Mouse (Mus musculus): ENCODE data around the gene Specc1. TPM values are rescaled to one million over a fixed set of nuclear protein-coding genes. Genes with fewer than 3 reads are reported as not detected.

Gene Specc1
- polyA plus RNA-seq, 1 experiment from 2014 or later: 9.2 TPM

DNA sequence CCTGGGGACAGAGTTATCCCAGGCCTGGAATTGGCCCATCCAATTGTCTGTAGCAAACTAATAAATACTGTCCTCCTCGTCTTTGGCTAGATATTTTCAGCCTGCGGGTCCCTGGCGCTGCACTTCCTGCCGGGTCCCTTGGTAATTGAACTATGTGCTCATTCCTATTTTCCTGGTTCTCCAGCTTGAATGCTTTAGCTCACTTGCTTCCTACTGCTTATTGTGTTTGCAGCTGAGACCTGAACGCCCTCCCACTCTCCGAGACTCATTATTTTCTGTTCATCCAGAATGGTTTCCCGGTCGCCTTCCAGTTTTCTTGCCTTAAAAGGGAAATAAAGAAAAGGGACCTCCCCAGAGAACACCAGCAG is 67.7 kb downstream of the Specc1 start:
- no peak overlapping the region for H3K4me3 ChIP-seq (ENCODE audit: low read depth, low read length)
- no peak overlapping the region for H3K27ac ChIP-seq (ENCODE audit: low read depth, low read length)
- H3K4me2 ChIP-seq (ENCODE audit: low read length): peak overlapping the region; percentile 11; the same call in 1 of the 2 replicates
- H3K36me3 ChIP-seq (ENCODE audit: control insufficient read depth, insufficient read depth, low read length): no peaks in the 10 kb centered on the region
- H3K4me1 ChIP-seq (ENCODE audit: control insufficient read depth, insufficient read depth, low read length): peaks cover 20% of the 10 kb centered on the region; the same call in 1 of the 2 replicates
- no peaks in the 10 kb centered on the region for H3K27me3 ChIP-seq (replicated peaks; ENCODE audit: control insufficient read depth, insufficient read depth, low read length)
- 8% methylated on average over 8 of the region's 8 CpGs for WGBS
- peak; percentile 37 for DNase-seq (ENCODE audit: low spot score)
- ATAC-seq: no peak
- no peaks in the 10 kb centered on the region for H3K9me3 ChIP-seq (replicated peaks; ENCODE audit: control insufficient read depth, low read length)
- no peak overlapping the region for H3K9ac ChIP-seq (ENCODE audit: low read length)

DNA sequence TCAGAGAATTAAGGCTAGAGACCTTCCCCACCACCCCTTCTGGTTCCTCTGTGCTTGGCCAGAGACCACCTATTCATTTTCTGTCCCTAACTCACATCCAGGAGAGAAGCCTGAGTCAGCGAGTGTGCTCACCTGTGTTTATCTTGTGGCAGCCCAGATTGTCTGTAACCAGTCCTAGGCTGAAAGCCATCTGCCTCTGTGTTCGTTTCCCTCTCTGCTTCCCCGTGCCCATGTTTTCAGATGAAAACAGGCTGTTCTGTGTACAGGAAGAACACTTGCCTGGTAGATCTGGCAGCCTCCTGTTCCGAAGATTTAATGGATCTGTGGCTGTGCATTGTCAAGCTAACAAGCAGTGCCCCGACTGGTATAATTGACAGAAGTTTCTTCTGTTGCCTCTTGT is 68.4 kb downstream of the Specc1 start:
- ATAC-seq: peak; percentile 50; the same call in 1 of the 2 replicates
- DNase-seq (ENCODE audit: low spot score): peak; percentile 56
- H3K4me2 ChIP-seq (ENCODE audit: low read length): no peak overlapping the region
- no peaks in the 10 kb centered on the region for H3K9me3 ChIP-seq (replicated peaks; ENCODE audit: control insufficient read depth, low read length)
- peaks cover 20% of the 10 kb centered on the region; the same call in 1 of the 2 replicates for H3K4me1 ChIP-seq (ENCODE audit: control insufficient read depth, insufficient read depth, low read length)
- no peak overlapping the region for H3K9ac ChIP-seq (ENCODE audit: low read length)
- H3K27me3 ChIP-seq (replicated peaks; ENCODE audit: control insufficient read depth, insufficient read depth, low read length): no peaks in the 10 kb centered on the region
- no peaks in the 10 kb centered on the region for H3K36me3 ChIP-seq (ENCODE audit: control insufficient read depth, insufficient read depth, low read length)
- WGBS: 45% methylated on average over 5 of the region's 5 CpGs
- H3K27ac ChIP-seq (ENCODE audit: low read depth, low read length): no peak overlapping the region
- no peak overlapping the region for H3K4me3 ChIP-seq (ENCODE audit: low read depth, low read length)

DNA sequence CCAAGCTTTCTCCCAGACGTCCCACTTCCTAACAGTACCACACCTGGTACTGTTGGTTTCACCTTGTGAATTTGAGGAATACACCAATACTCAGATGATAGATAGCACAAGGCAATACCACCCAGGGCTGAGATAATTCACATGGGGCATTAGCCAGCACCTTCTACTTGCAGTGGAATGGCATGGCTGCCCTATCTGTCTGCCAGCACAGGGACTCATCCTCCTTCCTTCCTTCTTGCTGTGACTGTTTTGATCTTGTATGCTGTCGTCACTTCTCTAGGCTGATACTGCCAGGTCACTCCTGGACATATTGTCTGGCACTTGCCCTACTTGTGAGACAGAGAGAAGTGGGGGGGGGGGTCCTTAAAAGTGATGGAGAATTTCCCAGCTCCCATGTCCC is 69.2 kb downstream of the Specc1 start:
- ATAC-seq (no peak), DNase-seq (ENCODE audit: low spot score) (no peak)
- Histone ChIP-seq H3K9me3 (replicated peaks; ENCODE audit: control insufficient read depth, low read length) (no peaks in the 10 kb centered on the region), H3K4me2 (ENCODE audit: low read length) (no peak overlapping the region), H3K4me1 (ENCODE audit: control insufficient read depth, insufficient read depth, low read length) (peaks cover 20% of the 10 kb centered on the region; the same call in 1 of the 2 replicates), H3K27me3 (replicated peaks; ENCODE audit: control insufficient read depth, insufficient read depth, low read length) (no peaks in the 10 kb centered on the region), H3K4me3 (ENCODE audit: low read depth, low read length) (no peak overlapping the region), H3K27ac (ENCODE audit: low read depth, low read length) (no peak overlapping the region), H3K9ac (ENCODE audit: low read length) (no peak overlapping the region), H3K36me3 (ENCODE audit: control insufficient read depth, insufficient read depth, low read length) (no peaks in the 10 kb centered on the region)
- 82% methylated on average over 2 of the region's 2 CpGs for WGBS

DNA sequence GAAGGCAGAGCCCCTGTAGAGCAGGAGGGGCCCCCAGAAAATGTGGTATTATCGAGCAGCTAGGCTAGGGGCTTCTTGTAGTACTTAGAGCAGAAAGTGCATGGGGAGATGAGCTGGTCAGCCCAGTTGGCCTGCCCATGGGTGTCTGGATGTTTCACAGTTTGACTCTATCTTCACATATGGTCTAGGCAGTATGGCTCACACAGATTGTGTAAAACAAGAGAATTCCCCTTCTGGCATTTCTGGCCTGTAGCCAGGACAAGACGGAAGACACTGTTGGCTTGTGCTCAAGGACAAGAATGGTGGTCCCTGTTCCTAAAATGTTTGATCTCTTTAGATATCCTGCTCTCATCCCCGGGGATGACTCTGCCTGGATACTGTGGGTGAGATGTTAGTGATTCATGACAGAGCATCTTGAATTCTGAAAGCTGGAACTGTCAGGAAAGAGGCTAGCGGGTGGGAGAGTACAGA is 69.8 kb downstream of the Specc1 start:
- no peak overlapping the region for H3K27ac ChIP-seq (ENCODE audit: low read depth, low read length)
- no peak overlapping the region for H3K4me2 ChIP-seq (ENCODE audit: low read length)
- 71% methylated on average over 4 of the region's 4 CpGs for WGBS
- no peak overlapping the region for H3K4me3 ChIP-seq (ENCODE audit: low read depth, low read length)
- DNase-seq (ENCODE audit: low spot score) (peak; percentile 64), ATAC-seq (no peak)
- no peaks in the 10 kb centered on the region for H3K36me3 ChIP-seq (ENCODE audit: control insufficient read depth, insufficient read depth, low read length)
- H3K27me3 ChIP-seq (replicated peaks; ENCODE audit: control insufficient read depth, insufficient read depth, low read length): no peaks in the 10 kb centered on the region
- no peaks in the 10 kb centered on the region for H3K9me3 ChIP-seq (replicated peaks; ENCODE audit: control insufficient read depth, low read length)
- no peak overlapping the region for H3K9ac ChIP-seq (ENCODE audit: low read length)
- H3K4me1 ChIP-seq (ENCODE audit: control insufficient read depth, insufficient read depth, low read length): peaks cover 20% of the 10 kb centered on the region; the same call in 1 of the 2 replicates

DNA sequence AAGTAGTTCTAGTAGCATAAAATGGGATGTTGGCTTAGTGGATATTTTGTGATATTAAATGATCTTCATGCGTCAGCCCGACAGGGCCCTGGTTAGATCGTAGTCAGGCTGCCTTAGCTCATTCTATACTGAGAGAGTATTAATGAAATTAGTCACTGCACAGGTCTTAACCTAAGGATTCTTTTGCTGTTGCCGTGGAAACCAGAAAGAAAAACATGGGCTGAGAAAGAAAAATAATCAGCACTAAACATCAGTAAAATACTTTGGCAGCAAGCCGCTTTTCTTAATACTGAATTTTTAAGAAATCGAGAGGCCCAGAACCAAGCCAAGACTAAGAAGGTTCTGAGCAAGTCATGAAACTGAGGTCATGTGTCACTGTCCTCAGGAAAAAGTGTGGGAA is 70.7 kb downstream of the Specc1 start:
- Histone ChIP-seq H3K4me1 (ENCODE audit: control insufficient read depth, insufficient read depth, low read length) (peaks cover 20% of the 10 kb centered on the region; the same call in 1 of the 2 replicates), H3K27ac (ENCODE audit: low read depth, low read length) (no peak overlapping the region), H3K27me3 (replicated peaks; ENCODE audit: control insufficient read depth, insufficient read depth, low read length) (no peaks in the 10 kb centered on the region), H3K9ac (ENCODE audit: low read length) (no peak overlapping the region), H3K9me3 (replicated peaks; ENCODE audit: control insufficient read depth, low read length) (no peaks in the 10 kb centered on the region), H3K36me3 (ENCODE audit: control insufficient read depth, insufficient read depth, low read length) (no peaks in the 10 kb centered on the region), H3K4me2 (ENCODE audit: low read length) (no peak overlapping the region), H3K4me3 (ENCODE audit: low read depth, low read length) (no peak overlapping the region)
- ATAC-seq: no peak
- WGBS: 75% methylated on average over 6 of the region's 6 CpGs
- DNase-seq (ENCODE audit: low spot score): peak; percentile 36

DNA sequence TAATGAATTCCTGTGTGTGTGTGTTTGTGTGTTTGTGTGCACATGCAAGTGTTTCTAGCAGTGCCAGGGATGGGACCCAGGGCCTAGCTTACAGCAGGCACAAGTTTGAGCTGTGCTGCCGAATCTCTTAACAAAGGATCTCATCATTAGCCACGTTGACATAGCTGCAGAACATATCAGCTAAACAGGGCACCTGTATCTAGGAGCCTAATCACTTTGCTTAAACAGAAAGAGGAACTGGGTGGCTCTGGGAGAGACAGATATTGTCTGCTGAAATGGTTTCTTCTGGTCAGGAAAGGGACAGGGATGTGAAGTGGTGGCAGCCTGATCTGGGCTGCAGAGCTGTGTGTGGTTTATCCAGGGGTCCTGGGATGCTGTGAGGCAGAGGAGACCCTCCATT is 71.1 kb downstream of the Specc1 start:
- 45% methylated on average over 2 of the region's 2 CpGs for WGBS
- DNase-seq (ENCODE audit: low spot score) (no peak), ATAC-seq (no peak)
- no peaks in the 10 kb centered on the region for H3K9me3 ChIP-seq (replicated peaks; ENCODE audit: control insufficient read depth, low read length)
- H3K27me3 ChIP-seq (replicated peaks; ENCODE audit: control insufficient read depth, insufficient read depth, low read length): no peaks in the 10 kb centered on the region
- no peaks in the 10 kb centered on the region for H3K36me3 ChIP-seq (ENCODE audit: control insufficient read depth, insufficient read depth, low read length)
- peaks cover 20% of the 10 kb centered on the region; the same call in 1 of the 2 replicates for H3K4me1 ChIP-seq (ENCODE audit: control insufficient read depth, insufficient read depth, low read length)
- H3K4me2 ChIP-seq (ENCODE audit: low read length): no peak overlapping the region
- H3K27ac ChIP-seq (ENCODE audit: low read depth, low read length): no peak overlapping the region
- H3K4me3 ChIP-seq (ENCODE audit: low read depth, low read length): no peak overlapping the region
- no peak overlapping the region for H3K9ac ChIP-seq (ENCODE audit: low read length)

DNA sequence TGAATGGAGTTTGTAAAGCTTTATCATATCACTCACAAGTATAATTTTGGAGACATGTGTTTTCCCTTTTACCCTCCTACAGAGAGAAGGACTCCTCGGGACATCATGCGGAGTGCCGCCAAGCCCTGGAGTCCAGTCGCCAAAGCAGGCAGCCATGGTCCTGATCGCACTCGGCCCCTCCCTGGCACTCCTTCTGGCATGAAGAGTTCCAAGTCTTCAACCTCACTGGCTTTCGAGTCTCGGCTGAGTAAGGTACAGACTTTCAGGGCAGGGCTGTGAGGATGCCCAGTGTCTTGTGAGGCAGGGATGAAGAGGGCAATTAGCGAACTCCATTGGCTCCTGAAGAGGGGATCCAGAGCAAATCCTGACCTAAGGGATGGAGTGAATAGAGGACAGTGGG is 72.6 kb downstream of the Specc1 start:
- WGBS: 85% methylated on average over 9 of the region's 9 CpGs
- H3K9me3 ChIP-seq (replicated peaks; ENCODE audit: control insufficient read depth, low read length): no peaks in the 10 kb centered on the region
- DNase-seq (ENCODE audit: low spot score) (no peak), ATAC-seq (no peak)
- H3K27me3 ChIP-seq (replicated peaks; ENCODE audit: control insufficient read depth, insufficient read depth, low read length): no peaks in the 10 kb centered on the region
- H3K4me3 ChIP-seq (ENCODE audit: low read depth, low read length): no peak overlapping the region
- no peaks in the 10 kb centered on the region for H3K36me3 ChIP-seq (ENCODE audit: control insufficient read depth, insufficient read depth, low read length)
- H3K4me2 ChIP-seq (ENCODE audit: low read length): no peak overlapping the region
- H3K4me1 ChIP-seq (ENCODE audit: control insufficient read depth, insufficient read depth, low read length): peaks cover 12% of the 10 kb centered on the region; the same call in 1 of the 2 replicates
- H3K9ac ChIP-seq (ENCODE audit: low read length): no peak overlapping the region
- H3K27ac ChIP-seq (ENCODE audit: low read depth, low read length): no peak overlapping the region

DNA sequence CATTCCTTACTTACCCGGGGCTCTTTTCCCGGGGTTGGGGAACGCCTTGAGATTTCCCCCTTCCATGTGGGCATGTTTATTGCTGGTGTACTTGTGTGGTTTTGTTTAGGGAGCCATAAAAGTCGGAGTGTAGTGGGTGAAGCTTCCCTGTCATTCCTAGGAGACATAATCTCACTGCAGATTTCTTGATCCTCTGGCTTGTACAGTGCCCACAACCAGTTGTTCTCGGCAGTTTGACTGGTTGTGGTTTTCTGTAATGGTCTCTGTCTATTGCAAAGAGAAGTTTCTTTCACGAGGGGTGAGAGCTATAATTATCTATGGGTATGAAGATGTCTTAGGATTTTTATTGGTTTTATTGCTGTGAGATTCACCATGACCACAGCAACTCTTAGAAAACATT is 78.0 kb downstream of the Specc1 start:
- Histone ChIP-seq H3K27ac (ENCODE audit: low read depth, low read length) (no peak overlapping the region), H3K36me3 (ENCODE audit: control insufficient read depth, insufficient read depth, low read length) (no peaks in the 10 kb centered on the region), H3K4me3 (ENCODE audit: low read depth, low read length) (no peak overlapping the region), H3K9ac (ENCODE audit: low read length) (no peak overlapping the region), H3K4me2 (ENCODE audit: low read length) (no peak overlapping the region), H3K4me1 (ENCODE audit: control insufficient read depth, insufficient read depth, low read length) (no peaks in the 10 kb centered on the region), H3K9me3 (replicated peaks; ENCODE audit: control insufficient read depth, low read length) (no peaks in the 10 kb centered on the region), H3K27me3 (replicated peaks; ENCODE audit: control insufficient read depth, insufficient read depth, low read length) (no peaks in the 10 kb centered on the region)
- WGBS: 83% methylated on average over 6 of the region's 6 CpGs
- DNase-seq (ENCODE audit: low spot score) (no peak), ATAC-seq (no peak)

DNA sequence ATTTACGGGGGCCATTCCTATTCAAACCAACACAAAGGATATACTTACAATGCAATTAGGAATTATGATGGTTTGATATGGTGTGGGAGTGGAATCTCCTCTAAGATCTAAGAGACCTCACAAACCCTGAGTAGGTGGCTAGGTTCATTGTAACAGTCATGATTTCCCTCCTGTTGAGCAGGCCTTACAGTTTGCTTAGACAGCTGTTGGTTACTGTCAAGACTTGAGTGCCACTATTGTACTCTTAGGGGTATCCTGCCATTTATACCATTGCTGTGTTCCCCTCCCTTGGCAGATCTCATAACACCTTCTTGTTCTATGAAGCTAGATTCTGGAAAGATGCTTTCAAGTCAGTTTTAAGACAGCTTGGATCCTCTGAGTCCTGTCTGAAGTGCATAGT is 78.7 kb downstream of the Specc1 start:
- H3K9me3 ChIP-seq (replicated peaks; ENCODE audit: control insufficient read depth, low read length): no peaks in the 10 kb centered on the region
- WGBS: 93% methylated on average over 1 of the region's 1 CpGs
- no peak for ATAC-seq

More for the DNA sequence above, 78.7 kb downstream of the Specc1 start:
- no peaks in the 10 kb centered on the region for H3K4me1 ChIP-seq (ENCODE audit: control insufficient read depth, insufficient read depth, low read length)
- no peaks in the 10 kb centered on the region for H3K36me3 ChIP-seq (ENCODE audit: control insufficient read depth, insufficient read depth, low read length)
- H3K4me3 ChIP-seq (ENCODE audit: low read depth, low read length): no peak overlapping the region
- H3K9ac ChIP-seq (ENCODE audit: low read length): no peak overlapping the region
- H3K27ac ChIP-seq (ENCODE audit: low read depth, low read length): no peak overlapping the region
- no peak for DNase-seq (ENCODE audit: low spot score)
- no peak overlapping the region for H3K4me2 ChIP-seq (ENCODE audit: low read length)
- no peaks in the 10 kb centered on the region for H3K27me3 ChIP-seq (replicated peaks; ENCODE audit: control insufficient read depth, insufficient read depth, low read length)
